Mouse (Mus musculus) adrenal gland, postnatal 36 days (tissue): ENCODE data around the gene Ptgs1. TPM values are rescaled to one million over a fixed set of nuclear protein-coding genes. Genes with fewer than 3 reads are reported as not detected.
A peak's percentile ranks its signal among the peaks of the same experiment; 100 is the strongest.

Experiments
- DNase-seq, 2 experiments: peaks; one replicate each; pipeline ENCODE4 v3.0.0; 2021; ENCODE audit warnings: mixed read lengths in 1 of 2
- total RNA-seq, 2 experiments: library from RNA; stranded (reverse); gene quantifications; 2 replicates each; pipeline ENCODE4 v1.2.3; 2021

The Ptgs1 gene
- total RNA-seq, 2 experiments from 2014 or later = 11.7 to 14.4 TPM

GRCm38 (mm10) chr2:36214425-36214824 lies 15.8 kb upstream of the Ptgs1 start:
- no peak for DNase-seq

GRCm38 (mm10) chr2:36215203-36215739 lies 15.0 kb upstream of the Ptgs1 start:
- no peak for DNase-seq

GRCm38 (mm10) chr2:36216546-36216945 lies 13.7 kb upstream of the Ptgs1 start:
- DNase-seq = peak in 1 of 2 experiments; percentile 40

GRCm38 (mm10) chr2:36216953-36217573 lies 13.2 kb upstream of the Ptgs1 start:
- no peak for DNase-seq

GRCm38 (mm10) chr2:36217692-36218233 lies 12.5 kb upstream of the Ptgs1 start:
- DNase-seq = no peak

- DNase-seq = no peak
Observed at GRCm38 (mm10) chr2:36220106-36220505, 10.1 kb upstream of the Ptgs1 start.

- peak in 1 of 2 experiments; percentile 34 for DNase-seq
Observed at GRCm38 (mm10) chr2:36220891-36221290, 9.3 kb upstream of the Ptgs1 start.

- DNase-seq = no peak
Observed at GRCm38 (mm10) chr2:36222168-36222848, 7.9 kb upstream of the Ptgs1 start.

- DNase-seq = no peak
Observed at GRCm38 (mm10) chr2:36223436-36223835, 6.8 kb upstream of the Ptgs1 start.

- no peak for DNase-seq
Observed at GRCm38 (mm10) chr2:36224153-36224552, 6.1 kb upstream of the Ptgs1 start.

GRCm38 (mm10) chr2:36224599-36224998 lies 5.6 kb upstream of the Ptgs1 start:
- no peak for DNase-seq

GRCm38 (mm10) chr2:36230967-36231366 lies 741 bp downstream of the Ptgs1 start:
- no peak for DNase-seq

- DNase-seq = no peak
Observed at GRCm38 (mm10) chr2:36234526-36235368, 4.5 kb downstream of the Ptgs1 start.

GRCm38 (mm10) chr2:36235917-36236316 lies 5.7 kb downstream of the Ptgs1 start:
- peak in 1 of 2 experiments; percentile 34 for DNase-seq

GRCm38 (mm10) chr2:36236889-36237288 lies 6.7 kb downstream of the Ptgs1 start:
- DNase-seq = no peak

GRCm38 (mm10) chr2:36237557-36237956 lies 7.3 kb downstream of the Ptgs1 start:
- DNase-seq = no peak

- no peak for DNase-seq
Observed at GRCm38 (mm10) chr2:36238467-36238866, 8.2 kb downstream of the Ptgs1 start.

GRCm38 (mm10) chr2:36238951-36239350 lies 8.7 kb downstream of the Ptgs1 start:
- no peak for DNase-seq

- DNase-seq = no peak
Observed at GRCm38 (mm10) chr2:36242514-36242913, 12.3 kb downstream of the Ptgs1 start.

- no peak for DNase-seq
Observed at GRCm38 (mm10) chr2:36243296-36243891, 13.2 kb downstream of the Ptgs1 start.

GRCm38 (mm10) chr2:36243892-36244309 lies 13.7 kb downstream of the Ptgs1 start:
- DNase-seq = no peak

- DNase-seq = no peak
Observed at GRCm38 (mm10) chr2:36244705-36245104, 14.5 kb downstream of the Ptgs1 start.
